In the genomic region with DNA sequence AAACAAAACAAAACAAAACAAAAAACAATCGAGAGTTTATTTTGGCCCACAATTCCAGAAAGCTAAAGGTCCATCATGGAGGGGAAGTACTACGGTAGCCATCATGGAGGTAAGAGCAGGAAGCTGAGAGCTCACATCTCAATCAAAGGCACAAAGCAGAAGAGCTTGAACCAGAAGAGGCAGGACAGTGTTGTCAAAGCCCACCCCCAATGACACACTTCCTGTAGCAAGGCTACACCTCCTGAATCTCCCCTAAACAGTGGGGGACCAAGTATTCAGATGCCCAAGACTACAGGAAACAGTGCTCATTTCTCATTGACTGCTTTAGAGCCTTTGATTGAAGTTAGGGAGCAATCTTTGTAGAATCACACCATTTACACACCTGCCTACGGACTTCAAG, we compare ENCODE assay signal across 27 mouse cellular contexts.
"Had no signal": no experiment of that assay in that cellular context is flagged by ENCODE, and none has a peak within 500 bp of the region (broad histone marks: within the 10 kb centered on the region; RNA-seq: fewer than 3 reads in every experiment).

No protein-coding gene starts in this region.

- H3K4me1 ChIP-seq: embryonic facial prominence, embryonic 10.5 days; embryonic facial prominence, embryonic 12.5 days; embryonic facial prominence, embryonic 13.5 days; embryonic facial prominence, embryonic 15.5 days; forebrain, embryonic 10.5 days; forebrain, embryonic 12.5 days; forebrain, embryonic 13.5 days; forebrain, embryonic 15.5 days had no signal

- H3K4me3 ChIP-seq: embryonic facial prominence, embryonic 10.5 days; embryonic facial prominence, embryonic 12.5 days; embryonic facial prominence, embryonic 13.5 days; embryonic facial prominence, embryonic 15.5 days; erythroblast, embryonic 14.5 days; forebrain, embryonic 10.5 days; forebrain, embryonic 12.5 days; forebrain, embryonic 13.5 days; forebrain, embryonic 15.5 days; gastrocnemius, adult 2 months; heart, adult 2 months had no signal

- H3K36me3 ChIP-seq: embryonic facial prominence, embryonic 10.5 days; embryonic facial prominence, embryonic 12.5 days; embryonic facial prominence, embryonic 13.5 days; embryonic facial prominence, embryonic 15.5 days; forebrain, embryonic 10.5 days; forebrain, embryonic 12.5 days; forebrain, embryonic 15.5 days had no signal

- ATAC-seq: forebrain, embryonic 13.5 days; forebrain, embryonic 14.5 days; forebrain, embryonic 15.5 days; forebrain, embryonic 16.5 days; forebrain, postnatal 0 days had no signal

- H3K9me3 ChIP-seq: embryonic facial prominence, embryonic 10.5 days; embryonic facial prominence, embryonic 12.5 days; embryonic facial prominence, embryonic 13.5 days; embryonic facial prominence, embryonic 15.5 days; forebrain, embryonic 10.5 days; forebrain, embryonic 12.5 days; forebrain, embryonic 13.5 days; forebrain, embryonic 15.5 days had no signal

- H3K27me3 ChIP-seq: embryonic facial prominence, embryonic 12.5 days; embryonic facial prominence, embryonic 13.5 days; embryonic facial prominence, embryonic 15.5 days; forebrain, embryonic 12.5 days; forebrain, embryonic 13.5 days; forebrain, embryonic 15.5 days had no signal

- DNase-seq: cerebellum, adult 8-10 months; cerebellum, adult 9-10 months; cerebellum, adult 9-11 months; cerebellum, postnatal 10 days; cerebellum, postnatal 14 days; cerebellum, postnatal 25 days; cerebellum, postnatal 36 days; embryo, embryonic 11 days; forebrain, postnatal 0 days; gastrocnemius, adult 2 months; gastrocnemius, postnatal 10 days; gastrocnemius, postnatal 14 days; gastrocnemius, postnatal 25 days; gastrocnemius, postnatal 36 days; heart, adult 18-20 months; heart, adult 2 months had no signal

- H3K9ac ChIP-seq: embryonic facial prominence, embryonic 12.5 days; embryonic facial prominence, embryonic 13.5 days; embryonic facial prominence, embryonic 15.5 days; forebrain, embryonic 12.5 days; forebrain, embryonic 13.5 days; forebrain, embryonic 15.5 days; forebrain, postnatal 0 days had no signal

- H3K27ac ChIP-seq: embryonic facial prominence, embryonic 10.5 days; embryonic facial prominence, embryonic 12.5 days; embryonic facial prominence, embryonic 13.5 days; embryonic facial prominence, embryonic 15.5 days; forebrain, embryonic 10.5 days; forebrain, embryonic 12.5 days; forebrain, embryonic 13.5 days; forebrain, embryonic 15.5 days; gastrocnemius, adult 2 months; heart, adult 2 months had no signal

- H3K4me2 ChIP-seq: embryonic facial prominence, embryonic 12.5 days; embryonic facial prominence, embryonic 13.5 days; embryonic facial prominence, embryonic 15.5 days; forebrain, embryonic 12.5 days; forebrain, embryonic 13.5 days; forebrain, embryonic 15.5 days had no signal
